Mouse (Mus musculus) embryonic facial prominence, embryonic 11.5 days (tissue): ENCODE measurements around the gene Apobr. TPM values are rescaled to one million over a fixed set of nuclear protein-coding genes. Genes with fewer than 3 reads are reported as not detected.

ENCODE experiments used
- ATAC-seq: fragments of 200-750 bp; cut with Nextera tagmentation; replicated peaks from 2 replicates; pipeline ENCODE4 v1.8.0; 2017; ENCODE audit warnings: low read depth; ENCODE audit not compliant: insufficient number of reproducible peaks, low FRiP score, low TSS enrichment
- DNase-seq: peaks from one replicate; pipeline ENCODE4 v3.0.0-alpha.2; 2015; ENCODE audit warnings: low spot score
- H3K27ac ChIP-seq: fragments of 300-500 bp; sonication (generic); replicated peaks from 2 replicates; pipeline ENCODE4 v1.5.1; 2014; ENCODE audit warnings: mild to moderate bottlenecking, low read depth, low read length, control low read depth
- H3K27me3 ChIP-seq: fragments of 300-500 bp; sonication (generic); 2 replicates; pipeline ENCODE4 v1.6.1; 2014; ENCODE audit warnings: mild to moderate bottlenecking, low read length, moderate library complexity, mixed read lengths; ENCODE audit not compliant: control insufficient read depth, insufficient read depth
- H3K36me3 ChIP-seq: fragments of 300-500 bp; sonication (generic); replicated peaks from 2 replicates; pipeline ENCODE4 v1.6.1; 2014; ENCODE audit warnings: low read depth, mild to moderate bottlenecking, low read length, moderate library complexity, mixed read lengths; ENCODE audit not compliant: control insufficient read depth, insufficient read depth
- H3K4me1 ChIP-seq: fragments of 300-500 bp; sonication (generic); 2 replicates; pipeline ENCODE4 v1.6.1; 2014; ENCODE audit warnings: low read length, mixed read lengths; ENCODE audit not compliant: control insufficient read depth, insufficient read depth
- H3K4me2 ChIP-seq: fragments of 300-500 bp; sonication (generic); 2 replicates; pipeline ENCODE4 v1.6.1; 2014; ENCODE audit warnings: low read depth, mild to moderate bottlenecking, control low read depth, low read length, moderate library complexity
- H3K4me3 ChIP-seq: fragments of 300-500 bp; sonication (generic); 2 replicates; pipeline ENCODE4 v1.5.1; 2014; ENCODE audit warnings: low read depth, low read length, control low read depth
- H3K9ac ChIP-seq: fragments of 300-500 bp; sonication (generic); replicated peaks from 2 replicates; pipeline ENCODE4 v1.6.1; 2014; ENCODE audit warnings: mild to moderate bottlenecking, control low read depth, low read length
- H3K9me3 ChIP-seq: fragments of 300-500 bp; sonication (generic); replicated peaks from 2 replicates; pipeline ENCODE4 v1.6.1; 2016; ENCODE audit warnings: mild to moderate bottlenecking, low read length, inconsistent platforms, mixed read lengths; ENCODE audit not compliant: control insufficient read depth
- WGBS: fragments of 180-500 bp; shearing (Covaris S2); extraction: QIAGEN DNeasy Blood & Tissue Kit; methylation state at CpG from one replicate; pipeline ENCODE4 v1.1.7; 2014; 5-methylcytosine and 5-hydroxymethylcytosine counted together
- polyA plus RNA-seq: library from polyadenylated mRNA; unstranded; fragments of >200 nt; fragmentation: Nextera tagmentation; extraction: Ambion mirVana; gene quantifications from 2 replicates; pipeline ENCODE4 v1.2.1, GENCODE M21; 2014

Apobr gene
- polyA plus RNA-seq = 0.52 and 0.72 TPM in 2 replicates

- no peaks in the 10 kb centered on the region; the same call in 1 of the 2 replicates for H3K27me3 ChIP-seq
- H3K27ac ChIP-seq = no peak within 1 kb of the TSS
Measured at GRCm38 (mm10) chr7:126584506-126584977, at the start of gene Apobr. Gene Apobr, plus strand, starts transcription at chr7:126584942.

GRCm38 (mm10) chr7:126535766-126536165, 49.0 kb upstream of the Apobr start:
- no peaks in the 10 kb centered on the region for H3K9me3 ChIP-seq
- peak overlapping the region; percentile 71 for H3K4me2 ChIP-seq
- DNase-seq (peak; percentile 47), ATAC-seq (no peak)
- no peak overlapping the region for H3K27ac ChIP-seq
- H3K4me3 ChIP-seq = peak overlapping the region; percentile 45
- no peaks in the 10 kb centered on the region; the same call in 1 of the 2 replicates for H3K4me1 ChIP-seq
- peaks cover 16% of the 10 kb centered on the region for H3K27me3 ChIP-seq
- no peaks in the 10 kb centered on the region for H3K36me3 ChIP-seq
- H3K9ac ChIP-seq = peak overlapping the region; percentile 67
- 2% methylated on average over 28 of the region's 28 CpGs for WGBS

More at GRCm38 (mm10) chr7:126584506-126584977, at the start of gene Apobr:
- Histone ChIP-seq H3K36me3 (no peaks in the 10 kb centered on the region), H3K4me3 (no peak within 1 kb of the TSS), H3K4me1 (no peaks in the 10 kb centered on the region; the same call in 1 of the 2 replicates), H3K4me2 (no peak within 1 kb of the TSS), H3K9ac (no peak within 1 kb of the TSS; the same call in 1 of the 2 replicates), H3K9me3 (no peaks in the 10 kb centered on the region)
- no peak for DNase-seq
- ATAC-seq = no peak
- 75% methylated on average over 8 of the region's 8 CpGs for WGBS

- Histone ChIP-seq H3K27me3 (peaks cover 16% of the 10 kb centered on the region), H3K4me1 (no peaks in the 10 kb centered on the region; the same call in 1 of the 2 replicates), H3K36me3 (no peaks in the 10 kb centered on the region), H3K9ac (no peak overlapping the region; the same call in 1 of the 2 replicates), H3K9me3 (no peaks in the 10 kb centered on the region), H3K4me2 (peak overlapping the region; percentile 71; the same call in 1 of the 2 replicates), H3K27ac (no peak overlapping the region), H3K4me3 (peak overlapping the region; percentile 45)
- ATAC-seq (no peak), DNase-seq (no peak)
- WGBS = 61% methylated on average over 9 of the region's 9 CpGs
Measured at GRCm38 (mm10) chr7:126536466-126536865, 48.3 kb upstream of the Apobr start.

- Histone ChIP-seq H3K4me3 (no peak overlapping the region), H3K4me2 (no peak overlapping the region), H3K9ac (no peak overlapping the region), H3K36me3 (no peaks in the 10 kb centered on the region), H3K27ac (no peak overlapping the region), H3K27me3 (peaks cover 16% of the 10 kb centered on the region), H3K4me1 (no peaks in the 10 kb centered on the region; the same call in 1 of the 2 replicates), H3K9me3 (no peaks in the 10 kb centered on the region)
- no peak for ATAC-seq
- 70% methylated on average over 5 of the region's 5 CpGs for WGBS
- DNase-seq = peak; percentile 63
Measured at GRCm38 (mm10) chr7:126537820-126538585, 46.7 kb upstream of the Apobr start.

- Histone ChIP-seq H3K9ac (no peak overlapping the region), H3K4me1 (no peaks in the 10 kb centered on the region), H3K4me2 (no peak overlapping the region), H3K27ac (no peak overlapping the region), H3K9me3 (no peaks in the 10 kb centered on the region), H3K4me3 (no peak overlapping the region), H3K27me3 (peaks cover 4% of the 10 kb centered on the region), H3K36me3 (peaks cover 3% of the 10 kb centered on the region; the same call in 1 of the 2 replicates)
- DNase-seq = no peak
- 65% methylated on average over 1 of the region's 1 CpGs for WGBS
- ATAC-seq = no peak
Measured at GRCm38 (mm10) chr7:126541661-126542060, 43.1 kb upstream of the Apobr start.

GRCm38 (mm10) chr7:126545631-126546030, 39.1 kb upstream of the Apobr start:
- Histone ChIP-seq H3K27ac (no peak overlapping the region), H3K4me1 (no peaks in the 10 kb centered on the region), H3K36me3 (peaks cover 5% of the 10 kb centered on the region; the same call in 1 of the 2 replicates), H3K4me3 (no peak overlapping the region), H3K27me3 (no peaks in the 10 kb centered on the region), H3K9me3 (no peaks in the 10 kb centered on the region), H3K4me2 (no peak overlapping the region), H3K9ac (no peak overlapping the region)
- ATAC-seq (no peak), DNase-seq (no peak)
- WGBS = 94% methylated on average over 2 of the region's 2 CpGs

- WGBS = 94% methylated on average over 1 of the region's 1 CpGs
- Histone ChIP-seq H3K4me2 (no peak overlapping the region), H3K36me3 (peaks cover 32% of the 10 kb centered on the region), H3K4me1 (no peaks in the 10 kb centered on the region), H3K27ac (no peak overlapping the region), H3K9me3 (no peaks in the 10 kb centered on the region), H3K27me3 (no peaks in the 10 kb centered on the region), H3K9ac (no peak overlapping the region), H3K4me3 (no peak overlapping the region)
- ATAC-seq (no peak), DNase-seq (no peak)
Measured at GRCm38 (mm10) chr7:126554796-126555195, 29.9 kb upstream of the Apobr start.

GRCm38 (mm10) chr7:126556635-126557034, 28.1 kb upstream of the Apobr start:
- no peak overlapping the region for H3K4me2 ChIP-seq
- H3K36me3 ChIP-seq = peaks cover 34% of the 10 kb centered on the region
- H3K9ac ChIP-seq = no peak overlapping the region
- no peaks in the 10 kb centered on the region for H3K9me3 ChIP-seq
- no peak overlapping the region for H3K4me3 ChIP-seq
- no peaks in the 10 kb centered on the region for H3K4me1 ChIP-seq
- DNase-seq = no peak
- ATAC-seq = no peak
- 90% methylated on average over 5 of the region's 5 CpGs for WGBS
- H3K27me3 ChIP-seq = no peaks in the 10 kb centered on the region
- no peak overlapping the region for H3K27ac ChIP-seq
